Mouse (Mus musculus) ES-E14 (cell line): ENCODE data around the gene Rnf130. TPM values are rescaled to one million over a fixed set of nuclear protein-coding genes. Genes with fewer than 3 reads are reported as not detected.

Experiments used
- DNase-seq: peaks from one replicate; pipeline ENCODE4 v3.0.0-alpha.2; 2013; ENCODE audit warnings: low read depth, low spot score
- H3K27ac ChIP-seq: 2 replicates; pipeline ENCODE4 v1.5.1; 2012; ENCODE audit warnings: low read depth, mild to moderate bottlenecking, low read length, moderate library complexity, mixed read lengths; ENCODE audit not compliant: poor library complexity, insufficient read depth, severe bottlenecking
- H3K36me3 ChIP-seq: 2 replicates; pipeline ENCODE4 v1.6.1; 2012; ENCODE audit warnings: mild to moderate bottlenecking, low read length, moderate library complexity, mixed read lengths; ENCODE audit not compliant: control insufficient read depth, poor library complexity, insufficient read depth, severe bottlenecking
- H3K4me1 ChIP-seq, 2 experiments: fragments of 150-350 bp in 1 of 2; sonication (generic) in 1 of 2; 2 replicates each; pipeline ENCODE4 v1.6.1; 2012; ENCODE audit warnings: low read length in 2 of 2, mild to moderate bottlenecking in 1 of 2, mixed read lengths in 1 of 2; ENCODE audit not compliant: control insufficient read depth in 2 of 2, insufficient read depth in 2 of 2, poor library complexity in 1 of 2
- H3K4me3 ChIP-seq, 2 experiments: fragments of 150-350 bp in 1 of 2; sonication (generic) in 1 of 2; 2 replicates each; pipeline ENCODE4 v1.5.1; 2012; ENCODE audit warnings: low read length in 2 of 2, low read depth in 1 of 2, mild to moderate bottlenecking in 1 of 2, mixed read lengths in 1 of 2; ENCODE audit not compliant: insufficient read depth in 1 of 2, poor library complexity in 1 of 2, severe bottlenecking in 1 of 2
- H3K9ac ChIP-seq: 2 replicates; pipeline ENCODE4 v1.6.1; 2012; ENCODE audit warnings: low read depth, mild to moderate bottlenecking, low read length, mixed read lengths; ENCODE audit not compliant: poor library complexity, insufficient read depth, severe bottlenecking
- H3K9me3 ChIP-seq: fragments of 150-350 bp; sonication (generic); 2 replicates; pipeline ENCODE4 v1.6.1; 2012; ENCODE audit warnings: low read depth, mild to moderate bottlenecking, low read length; ENCODE audit not compliant: control insufficient read depth, insufficient read depth
- CHD2 ChIP-seq: IDR thresholded peaks from 2 replicates; pipeline ENCODE4 v1.6.1; 2014; ENCODE audit warnings: mild to moderate bottlenecking, low read depth, low read length, inconsistent platforms
- HCFC1 ChIP-seq: IDR thresholded peaks from 2 replicates; pipeline ENCODE4 v1.6.1; 2012; ENCODE audit warnings: low read length, inconsistent platforms, borderline replicate concordance; ENCODE audit not compliant: insufficient read depth
- MAFK ChIP-seq: IDR thresholded peaks from 2 replicates; pipeline ENCODE4 v1.6.1; 2014; ENCODE audit warnings: mild to moderate bottlenecking, low read depth, low read length, inconsistent platforms; ENCODE audit not compliant: insufficient read depth
- ZC3H11A ChIP-seq: IDR thresholded peaks from 2 replicates; pipeline ENCODE4 v1.6.1; 2012; ENCODE audit warnings: low read depth, mild to moderate bottlenecking, inconsistent platforms, low read length, borderline replicate concordance
- ZNF384 ChIP-seq: IDR thresholded peaks from 2 replicates; pipeline ENCODE4 v1.6.1; 2012; ENCODE audit warnings: low read depth, low read length, inconsistent platforms
- in situ Hi-C, 2 experiments: fragments of 600-800 bp; cut with MboI; formaldehyde crosslinking; loops; one replicate each; pipeline ENCODE4 v1.15.1; 2025; ENCODE audit warnings: low sequenced_read_pairs in 2 of 2, inconsistent platforms in 1 of 2; ENCODE audit not compliant: unreplicated experiment in 2 of 2
- total RNA-seq: library from RNA; depleted of rRNA; stranded (reverse); fragments of 300-350 nt; gene quantifications from 2 replicates; pipeline ENCODE4 v1.2.3, GENCODE M21; 2012

Gene Rnf130
- total RNA-seq, 1 experiment, result 25.0 TPM

DNA sequence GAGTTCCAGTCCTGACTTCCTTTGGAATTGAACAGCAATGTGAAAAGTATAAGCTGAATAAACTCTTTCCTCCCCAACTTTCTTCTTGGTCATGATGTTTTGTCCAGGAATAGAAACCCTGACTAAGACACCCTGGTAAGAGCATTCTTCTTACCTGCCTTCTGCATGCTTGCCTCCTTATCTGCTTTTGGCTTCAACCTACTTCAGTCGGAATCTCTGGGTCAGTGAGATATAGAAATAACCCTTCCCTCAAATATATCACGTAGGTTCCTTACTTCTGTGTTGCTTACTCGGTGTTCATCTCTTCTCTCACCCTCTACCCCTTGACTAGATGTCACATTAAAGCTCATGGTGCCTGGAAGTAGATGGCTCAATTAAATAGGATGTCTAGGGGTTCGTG lies 19.3 kb downstream of the Rnf130 start:
- TF ChIP-seq MAFK, result no peak
- TF ChIP-seq HCFC1, result no peak
- TF ChIP-seq CHD2, result no peak
- in situ Hi-C loops, result no loop called here

DNA sequence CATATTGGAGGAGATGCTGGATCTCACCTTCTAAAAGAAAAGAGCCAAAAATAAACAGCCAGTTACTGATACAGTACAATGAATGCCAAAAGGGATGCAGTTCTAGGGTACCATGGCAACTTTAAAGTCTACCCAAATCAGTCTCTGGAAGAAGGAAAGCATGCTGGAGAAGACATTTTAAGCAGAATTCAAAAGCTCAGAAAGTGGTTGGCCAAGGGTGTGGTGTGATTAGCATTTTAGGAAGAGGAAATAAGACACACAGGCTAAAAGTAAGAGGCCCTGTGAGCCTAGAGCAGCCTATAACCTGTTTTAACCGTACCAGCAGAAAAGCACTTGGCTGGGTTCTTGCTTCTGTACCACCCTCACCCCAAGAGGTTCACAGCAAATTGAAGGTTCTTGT lies 22.5 kb downstream of the Rnf130 start:
- no peak overlapping the region for H3K9ac ChIP-seq
- TF ChIP-seq ZNF384 (no peak), CHD2 (no peak), HCFC1 (no peak), MAFK (no peak), ZC3H11A (no peak)
- in situ Hi-C loops, result no loop called here
- no peaks in the 10 kb centered on the region for H3K36me3 ChIP-seq
- H3K4me3 ChIP-seq, result no peak overlapping the region
- DNase-seq, result no peak
- H3K27ac ChIP-seq, result no peak overlapping the region
- H3K9me3 ChIP-seq, result no peaks in the 10 kb centered on the region
- H3K4me1 ChIP-seq, result no peaks in the 10 kb centered on the region; a peak in 1 of 4 replicates

More for the DNA sequence above, 19.3 kb downstream of the Rnf130 start:
- H3K36me3 ChIP-seq, result no peaks in the 10 kb centered on the region
- H3K27ac ChIP-seq, result no peak overlapping the region
- DNase-seq, result no peak
- no peaks in the 10 kb centered on the region; a peak in 1 of 4 replicates for H3K4me1 ChIP-seq
- H3K4me3 ChIP-seq, result no peak overlapping the region
- H3K9me3 ChIP-seq, result no peaks in the 10 kb centered on the region
- H3K9ac ChIP-seq, result no peak overlapping the region

DNA sequence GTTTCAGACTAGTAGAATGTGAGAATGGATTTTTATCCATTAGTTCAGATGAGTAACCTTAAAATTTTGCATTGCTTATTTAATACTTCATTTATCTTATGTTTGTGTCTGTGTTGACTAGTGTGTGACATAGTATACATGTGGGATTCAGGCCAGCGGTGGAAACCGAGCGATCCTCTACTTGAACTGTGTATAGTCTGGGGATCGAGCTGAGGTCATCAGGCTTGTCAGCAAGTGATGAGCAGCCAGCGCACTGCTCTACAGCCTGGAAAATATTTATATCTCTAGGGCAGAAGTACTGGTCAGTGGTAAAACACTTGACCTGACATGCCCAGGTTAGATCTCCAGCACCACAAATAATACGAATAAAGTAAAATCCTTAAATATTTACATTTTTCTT lies 23.0 kb downstream of the Rnf130 start:
- Histone ChIP-seq H3K27ac (no peak overlapping the region), H3K4me3 (no peak overlapping the region), H3K9ac (no peak overlapping the region), H3K4me1 (no peaks in the 10 kb centered on the region; a peak in 1 of 4 replicates), H3K9me3 (no peaks in the 10 kb centered on the region), H3K36me3 (no peaks in the 10 kb centered on the region)
- TF ChIP-seq HCFC1 (no peak), ZNF384 (no peak), ZC3H11A (no peak), CHD2 (no peak), MAFK (no peak)
- in situ Hi-C loops, result no loop called here
- DNase-seq, result no peak

DNA sequence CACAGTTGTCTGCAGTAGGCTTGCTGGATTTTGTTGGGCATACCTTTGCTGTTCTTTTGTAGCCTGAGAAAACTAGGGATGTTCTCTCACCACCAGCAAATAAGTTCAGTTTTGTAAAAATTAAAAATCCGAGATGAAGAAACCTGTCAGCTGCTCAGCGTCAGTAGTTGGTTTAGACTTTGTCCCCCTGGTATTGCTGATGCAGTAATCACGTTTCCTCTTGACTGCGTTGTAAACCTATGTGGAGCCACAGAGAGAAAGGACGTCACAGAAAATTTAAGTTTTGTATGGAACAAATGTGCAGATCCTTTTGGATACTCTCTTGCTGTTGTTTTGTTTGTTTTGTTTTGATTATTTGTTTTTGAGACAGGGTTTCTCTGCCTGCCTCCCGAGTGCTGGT lies 25.2 kb downstream of the Rnf130 start:
- in situ Hi-C loops, result no loop called here
- TF ChIP-seq MAFK, result no peak
- no peak for TF ChIP-seq CHD2
- TF ChIP-seq ZNF384, result no peak
- no peak for TF ChIP-seq HCFC1
- TF ChIP-seq ZC3H11A, result no peak
- no peak overlapping the region for H3K9ac ChIP-seq
- no peak overlapping the region for H3K4me3 ChIP-seq
- no peak overlapping the region for H3K27ac ChIP-seq
- DNase-seq, result no peak
- H3K4me1 ChIP-seq, result no peaks in the 10 kb centered on the region; a peak in 1 of 4 replicates
- no peaks in the 10 kb centered on the region for H3K36me3 ChIP-seq
- no peaks in the 10 kb centered on the region for H3K9me3 ChIP-seq

DNA sequence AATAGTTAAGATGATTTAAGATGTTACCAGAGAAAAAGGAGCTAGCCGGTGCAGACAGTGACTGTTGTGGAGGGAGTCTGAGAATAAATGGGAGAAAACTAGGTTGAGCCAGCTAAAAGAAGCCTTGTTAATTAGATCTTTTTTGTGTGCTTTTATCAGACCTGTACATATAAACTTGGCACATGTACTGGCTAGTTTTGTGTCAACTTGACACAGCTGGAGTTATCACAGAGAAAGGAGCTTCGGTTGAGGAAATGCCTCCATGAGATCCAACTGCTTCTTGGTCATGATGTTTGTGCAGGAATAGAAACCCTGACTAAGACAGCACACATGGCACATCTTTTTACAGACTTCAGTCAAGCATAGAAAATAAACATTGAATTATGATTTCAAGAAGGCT lies 32.6 kb downstream of the Rnf130 start:
- Histone ChIP-seq H3K9ac (no peak overlapping the region), H3K27ac (no peak overlapping the region), H3K36me3 (no peaks in the 10 kb centered on the region), H3K9me3 (no peaks in the 10 kb centered on the region), H3K4me3 (no peak overlapping the region), H3K4me1 (no peaks in the 10 kb centered on the region)
- TF ChIP-seq ZNF384, result no peak
- TF ChIP-seq MAFK, result no peak
- no peak for TF ChIP-seq HCFC1
- no peak for TF ChIP-seq ZC3H11A
- in situ Hi-C loops, result no loop called here
- no peak for DNase-seq
